Mouse (Mus musculus) heart, adult 11 months (tissue): ENCODE results near the gene Mthfd1l.

Experiments used
- DNase-seq: peaks from one replicate; pipeline ENCODE4 v3.0.0; 2022

Mthfd1l gene

GRCm38 (mm10) chr10:4085363-4086141 lies 112.6 kb downstream of the Mthfd1l start:
- DNase-seq = no peak

- DNase-seq = peak; percentile 11
Observed at GRCm38 (mm10) chr10:4087563-4087962, 114.6 kb downstream of the Mthfd1l start.

DNA sequence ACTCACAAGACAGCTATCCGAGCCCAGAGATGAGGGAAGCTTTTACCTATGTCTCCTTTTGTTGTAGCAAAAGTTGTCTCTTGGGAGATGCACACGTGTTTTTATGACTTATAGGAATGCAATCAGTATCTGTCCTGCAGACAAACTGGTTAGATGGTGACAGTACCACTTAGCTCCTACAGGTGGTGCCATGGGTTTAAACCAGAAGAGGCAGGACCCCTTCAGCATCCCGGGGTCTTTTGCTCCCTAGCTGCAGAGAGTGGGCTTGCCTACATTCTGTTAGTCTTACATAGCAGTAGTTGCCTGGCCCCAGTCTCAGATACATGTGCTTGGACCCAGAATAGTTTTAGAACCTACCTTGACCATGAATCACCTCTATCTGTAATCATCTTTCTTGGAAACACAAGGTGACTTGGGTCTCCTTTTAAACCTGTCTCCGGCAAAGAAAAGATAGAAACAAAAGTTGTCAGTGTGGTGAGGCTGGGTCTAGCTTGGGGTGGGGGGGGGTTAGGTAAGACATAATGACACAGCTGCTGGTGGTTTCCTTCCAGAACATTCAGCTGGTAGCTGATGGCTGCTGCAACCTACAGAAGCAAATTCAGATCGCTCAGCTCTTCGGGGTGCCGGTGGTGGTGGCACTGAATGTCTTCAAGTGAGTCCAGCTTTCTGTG lies 116.0 kb downstream of the Mthfd1l start:
- DNase-seq = peak; percentile 79

DNA sequence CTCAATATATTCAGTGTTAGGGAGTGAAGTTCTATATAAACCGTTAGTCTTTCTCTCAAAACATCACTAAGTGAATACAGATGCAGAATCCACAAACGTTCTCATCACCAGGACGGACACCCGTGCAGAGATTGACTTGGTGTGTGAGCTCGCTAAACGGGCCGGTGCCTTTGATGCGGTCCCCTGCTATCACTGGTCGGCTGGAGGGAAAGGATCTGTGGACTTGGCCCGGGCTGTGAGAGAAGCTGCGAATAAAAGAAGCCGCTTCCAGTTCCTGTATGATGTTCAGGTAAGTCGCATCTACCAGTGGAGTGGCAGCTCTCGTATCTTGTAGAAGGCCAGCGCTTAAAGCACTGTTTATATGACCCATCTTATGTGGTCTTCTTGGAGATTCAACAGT lies 117.0 kb downstream of the Mthfd1l start:
- peak; percentile 86 for DNase-seq

- peak; percentile 74 for DNase-seq
Observed at GRCm38 (mm10) chr10:4092990-4093389, 120.1 kb downstream of the Mthfd1l start.

GRCm38 (mm10) chr10:4094093-4094817 lies 121.3 kb downstream of the Mthfd1l start:
- DNase-seq = no peak

DNA sequence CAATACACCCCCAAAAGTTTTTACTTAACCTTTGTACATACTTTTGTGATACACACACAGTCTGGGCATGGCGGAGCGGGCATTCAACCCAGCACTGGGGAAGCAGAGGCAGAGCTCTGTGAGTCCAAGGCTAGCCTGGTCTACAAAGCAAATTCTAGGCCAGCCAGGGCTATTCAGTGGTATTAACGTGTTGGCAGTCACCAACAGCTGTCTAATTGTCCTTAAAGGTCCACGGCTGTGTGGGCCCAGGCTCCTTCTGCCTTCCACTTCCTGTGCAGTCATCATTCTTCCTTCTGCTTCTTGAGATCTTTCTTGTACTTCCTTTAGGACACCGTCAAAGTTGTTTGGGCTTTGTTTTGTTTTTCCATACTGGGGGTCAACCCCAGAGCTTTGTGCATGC lies 123.2 kb downstream of the Mthfd1l start:
- peak; percentile 66 for DNase-seq

DNA sequence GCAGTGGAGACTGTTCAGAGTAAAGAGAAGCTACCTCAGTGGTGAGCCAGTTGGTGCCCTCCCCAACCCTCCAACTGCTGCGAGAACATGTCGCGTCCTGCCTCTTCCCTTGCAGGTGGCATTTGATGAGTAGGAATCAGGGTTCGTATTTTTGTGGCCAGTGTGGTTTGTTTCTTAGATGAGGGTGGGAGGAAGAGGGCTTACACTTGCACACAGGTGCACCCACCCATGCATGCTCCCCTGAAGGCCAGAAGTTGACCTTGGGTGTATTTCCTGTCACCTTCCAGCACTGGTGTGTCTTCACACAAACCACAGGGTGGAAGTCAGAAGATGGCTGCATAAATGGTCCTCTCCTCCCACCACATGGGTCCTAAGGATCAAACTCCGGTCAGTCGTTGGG lies 127.1 kb downstream of the Mthfd1l start:
- DNase-seq = no peak

DNA sequence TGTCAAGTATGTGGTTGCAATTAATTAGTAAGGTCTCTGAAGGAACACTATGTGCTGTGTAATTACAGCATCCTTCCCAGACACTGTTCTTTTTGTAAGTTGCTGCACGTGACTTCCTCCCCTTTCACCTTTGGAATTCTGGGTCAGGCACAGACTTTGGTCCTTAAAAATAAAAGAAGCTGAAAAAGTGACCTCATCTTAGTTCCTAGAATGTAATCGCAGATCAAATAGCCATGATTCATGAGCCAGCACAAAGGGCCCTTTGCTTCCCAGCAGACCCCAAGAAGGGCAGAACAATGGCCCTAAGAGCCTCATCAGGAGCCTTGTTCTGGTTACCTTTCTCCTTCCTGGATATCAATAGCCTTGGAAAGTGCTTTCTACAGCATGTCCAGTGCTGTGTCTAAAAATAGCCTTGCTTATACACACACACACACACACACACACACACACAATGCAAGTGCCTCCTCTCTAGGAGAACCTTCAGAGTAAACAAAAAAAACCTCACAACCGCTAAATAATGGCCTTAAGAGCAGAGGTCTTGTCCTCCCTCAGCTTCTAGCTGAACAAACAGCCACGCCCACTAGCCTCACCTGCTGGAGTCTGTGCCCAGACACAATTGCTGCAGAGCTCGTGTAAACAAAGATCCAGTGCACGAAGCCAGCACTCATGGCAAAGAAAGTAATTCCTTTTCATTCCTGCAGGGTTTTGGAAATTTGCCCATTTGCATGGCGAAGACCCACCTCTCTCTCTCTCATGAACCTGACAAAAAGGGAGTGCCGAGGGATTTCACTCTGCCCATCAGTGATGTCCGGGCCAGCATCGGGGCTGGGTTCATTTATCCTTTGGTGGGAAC lies 133.0 kb downstream of the Mthfd1l start:
- peak; percentile 91 for DNase-seq

DNA sequence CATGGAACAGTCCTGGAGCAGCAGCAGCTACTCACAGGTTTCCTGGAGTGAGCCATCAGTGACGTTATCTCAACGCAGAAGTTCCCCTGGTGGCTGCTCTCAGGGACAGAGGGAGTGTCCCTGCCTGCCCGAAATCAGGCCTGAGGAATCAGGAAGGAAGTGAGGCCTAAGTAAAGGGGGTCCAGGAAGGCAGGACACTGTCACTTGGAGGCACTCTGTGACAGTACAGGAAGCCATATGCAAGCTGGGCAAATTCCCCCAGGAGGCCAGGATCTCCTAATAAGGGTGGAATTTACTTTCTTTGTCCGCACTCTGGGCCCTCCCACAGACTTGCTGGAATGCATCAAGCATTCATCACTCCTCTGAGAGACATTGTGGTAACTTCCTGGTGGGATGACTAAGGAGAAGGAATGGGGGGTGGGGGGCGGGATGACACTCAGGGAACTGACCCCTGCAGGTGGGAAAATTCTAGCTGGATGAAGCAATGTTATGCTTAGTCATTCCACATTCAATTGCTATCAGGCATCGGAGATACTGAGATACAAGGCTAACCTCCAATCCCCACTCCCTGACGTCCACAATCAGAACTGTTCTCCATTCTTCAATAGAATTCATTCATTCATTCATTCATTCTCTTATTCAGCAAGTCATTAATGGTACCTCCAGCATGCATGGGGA lies 134.9 kb downstream of the Mthfd1l start:
- peak; percentile 99 for DNase-seq

DNA sequence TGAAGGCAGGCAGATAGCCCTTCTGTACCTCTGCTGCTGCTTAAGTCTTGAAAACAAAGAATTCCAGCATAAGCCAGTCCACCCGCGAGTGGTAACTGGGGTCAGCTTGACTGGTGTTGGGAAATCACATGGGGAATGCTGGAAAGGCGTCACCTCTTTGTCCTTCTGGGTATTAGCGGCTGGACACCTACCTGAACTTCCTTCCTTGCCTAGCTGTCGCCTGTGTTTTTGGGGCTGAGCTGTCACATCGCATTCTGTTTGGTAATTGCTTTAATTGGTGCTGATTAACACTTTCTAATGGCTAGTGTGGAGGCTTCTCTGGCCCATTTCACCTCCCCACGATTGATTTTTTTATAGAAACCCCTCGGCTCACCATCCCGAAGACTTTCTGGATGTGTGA lies 135.5 kb downstream of the Mthfd1l start:
- no peak for DNase-seq

DNA sequence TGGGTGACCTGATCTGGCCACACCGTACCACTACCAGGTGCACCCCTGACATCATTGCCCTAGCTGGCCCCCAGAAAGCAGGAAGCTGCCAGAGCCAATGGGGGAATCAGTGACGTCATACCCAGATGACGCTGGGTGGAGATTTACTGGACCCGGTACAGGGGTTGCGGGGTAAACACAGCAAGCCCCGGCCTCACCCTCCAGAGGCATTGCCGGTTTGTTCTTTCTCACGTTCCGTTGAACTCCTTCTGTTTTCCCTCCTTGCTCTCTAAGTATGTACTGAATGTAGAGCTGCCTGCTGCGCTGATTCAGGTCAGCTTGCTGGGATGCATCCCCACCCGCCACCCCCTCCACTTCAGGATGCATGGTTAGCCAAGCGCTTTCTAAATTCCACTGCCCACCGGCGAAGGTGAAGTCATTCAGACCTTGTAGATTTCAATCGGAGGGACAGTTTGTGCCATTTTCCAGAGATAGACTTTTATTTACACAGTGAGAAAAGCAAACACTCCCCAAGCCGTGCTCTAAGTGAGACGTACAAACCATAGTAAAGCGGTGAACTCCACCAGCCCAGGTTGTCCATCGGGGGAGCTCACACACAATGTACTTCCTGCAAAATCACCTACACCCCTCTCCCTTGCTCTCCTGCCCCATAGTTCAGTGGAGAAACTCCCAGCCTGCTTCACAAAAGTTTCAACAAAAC lies 138.3 kb downstream of the Mthfd1l start:
- DNase-seq = peak; percentile 97

- DNase-seq = peak; percentile 97
Observed at GRCm38 (mm10) chr10:4111795-4112139, 138.8 kb downstream of the Mthfd1l start.

GRCm38 (mm10) chr10:4112611-4113327 lies 139.9 kb downstream of the Mthfd1l start:
- peak; percentile 96 for DNase-seq

GRCm38 (mm10) chr10:4113328-4113658 lies 140.4 kb downstream of the Mthfd1l start:
- DNase-seq = peak; percentile 88

DNA sequence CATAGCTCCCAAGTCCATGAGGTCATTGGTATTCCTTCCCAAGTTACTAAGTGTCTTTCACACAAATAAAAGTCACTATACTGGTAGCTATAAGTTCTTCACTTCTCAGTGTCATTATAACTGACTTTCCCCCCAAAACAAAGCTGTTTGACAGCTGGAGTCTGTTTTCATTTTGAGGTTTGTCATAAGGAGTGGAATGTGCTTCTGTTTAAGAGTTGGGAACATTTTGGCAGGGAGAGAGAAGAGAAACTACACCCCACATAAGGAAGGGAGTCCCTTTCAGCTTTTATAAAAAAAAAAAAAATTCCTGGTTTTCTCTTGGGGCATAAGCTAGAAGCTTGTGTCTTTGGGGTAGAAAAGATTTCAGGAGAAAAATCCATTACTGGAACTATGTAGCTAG lies 143.7 kb downstream of the Mthfd1l start:
- DNase-seq = no peak

GRCm38 (mm10) chr10:4117091-4117490 lies 144.2 kb downstream of the Mthfd1l start:
- DNase-seq = no peak

- DNase-seq = no peak
Observed at GRCm38 (mm10) chr10:4119287-4119686, 146.4 kb downstream of the Mthfd1l start.

- DNase-seq = peak; percentile 99
Observed at GRCm38 (mm10) chr10:4120708-4121107, 147.8 kb downstream of the Mthfd1l start.

GRCm38 (mm10) chr10:4121197-4121596 lies 148.3 kb downstream of the Mthfd1l start:
- DNase-seq = no peak
